Mouse (Mus musculus): Measurements from ENCODE around the gene Tmem206.

The Tmem206 gene

GRCm38 (mm10) chr1:191311296-191311898 lies 14.3 kb upstream of the Tmem206 start:
- no peak for DNase-seq

GRCm38 (mm10) chr1:191312513-191312941 lies 13.2 kb upstream of the Tmem206 start:
- DNase-seq = peak; percentile 86 to 91

- no peak for DNase-seq
Measured at GRCm38 (mm10) chr1:191313158-191313557, 12.6 kb upstream of the Tmem206 start.

GRCm38 (mm10) chr1:191313926-191314325 lies 11.8 kb upstream of the Tmem206 start:
- DNase-seq = no peak

- no peak for DNase-seq
Measured at GRCm38 (mm10) chr1:191316818-191317217, 8.9 kb upstream of the Tmem206 start.

- peak; percentile 64 to 69 for DNase-seq
Measured at GRCm38 (mm10) chr1:191317591-191318196, 8.0 kb upstream of the Tmem206 start, which contains the start of gene Nenf. Nenf (minus strand) TSS chr1:191318194.

GRCm38 (mm10) chr1:191318686-191319085 lies 7.0 kb upstream of the Tmem206 start:
- no peak for DNase-seq

- DNase-seq = no peak
Measured at GRCm38 (mm10) chr1:191323381-191323780, 2.3 kb upstream of the Tmem206 start.

- no peak for DNase-seq
Measured at GRCm38 (mm10) chr1:191324733-191325590, 750 bp upstream of the Tmem206 start.

GRCm38 (mm10) chr1:191326233-191326882 lies 646 bp downstream of the Tmem206 start:
- peak in 1 of 2 experiments; percentile 41 for DNase-seq

GRCm38 (mm10) chr1:191327258-191327657 lies 1.5 kb downstream of the Tmem206 start:
- DNase-seq = peak; percentile 43 to 47

- DNase-seq = peak; percentile 95 to 97
Measured at GRCm38 (mm10) chr1:191328019-191328441, 2.3 kb downstream of the Tmem206 start.

GRCm38 (mm10) chr1:191330356-191330755 lies 4.6 kb downstream of the Tmem206 start:
- DNase-seq = peak; percentile 54 to 60

- no peak for DNase-seq
Measured at GRCm38 (mm10) chr1:191334500-191334899, 8.8 kb downstream of the Tmem206 start.

GRCm38 (mm10) chr1:191339876-191340275 lies 14.2 kb downstream of the Tmem206 start:
- no peak for DNase-seq

- peak; percentile 49 to 53 for DNase-seq
Measured at GRCm38 (mm10) chr1:191340530-191340929, 14.8 kb downstream of the Tmem206 start.

GRCm38 (mm10) chr1:191347602-191348001 lies 21.9 kb downstream of the Tmem206 start:
- no peak for DNase-seq

- DNase-seq = no peak
Measured at GRCm38 (mm10) chr1:191348592-191348991, 22.9 kb downstream of the Tmem206 start.

GRCm38 (mm10) chr1:191348996-191349395 lies 23.3 kb downstream of the Tmem206 start:
- DNase-seq = no peak

GRCm38 (mm10) chr1:191349486-191350037 lies 23.9 kb downstream of the Tmem206 start:
- DNase-seq = no peak

- no peak for DNase-seq
Measured at GRCm38 (mm10) chr1:191350355-191350754, 24.6 kb downstream of the Tmem206 start.

GRCm38 (mm10) chr1:191352786-191353488 lies 27.2 kb downstream of the Tmem206 start:
- peak in 1 of 2 experiments; percentile 38 for DNase-seq
